Mouse (Mus musculus) E14TG2a.4 (cell line): ENCODE results near the gene Tmod2.

Experiments used
- CTCF ChIP-seq: conservative IDR thresholded peaks from 2 replicates; pipeline ENCODE4 v1.5.1; 2014; ENCODE audit warnings: low read length
- NANOG ChIP-seq: IDR thresholded peaks from 2 replicates; pipeline ENCODE4 v1.6.1; 2014; ENCODE audit warnings: borderline replicate concordance, low read length, mixed read lengths
- POU5F1 ChIP-seq: IDR thresholded peaks from 2 replicates; pipeline ENCODE4 v1.6.1; 2014; ENCODE audit warnings: low read length, borderline replicate concordance

GRCm38 (mm10) chr9:75632902-75633301, 21.8 kb upstream of the Tmod2 start:
- peak; percentile 52 for TF ChIP-seq CTCF
- TF ChIP-seq POU5F1 = no peak
- TF ChIP-seq NANOG = no peak
